Mouse (Mus musculus): Measurements from ENCODE around the gene Ace2. TPM values are rescaled to one million over a fixed set of nuclear protein-coding genes. Genes with fewer than 3 reads are reported as not detected.

Gene Ace2
- polyA plus RNA-seq, 1 experiment from 2014 or later, result 1.1 TPM

DNA sequence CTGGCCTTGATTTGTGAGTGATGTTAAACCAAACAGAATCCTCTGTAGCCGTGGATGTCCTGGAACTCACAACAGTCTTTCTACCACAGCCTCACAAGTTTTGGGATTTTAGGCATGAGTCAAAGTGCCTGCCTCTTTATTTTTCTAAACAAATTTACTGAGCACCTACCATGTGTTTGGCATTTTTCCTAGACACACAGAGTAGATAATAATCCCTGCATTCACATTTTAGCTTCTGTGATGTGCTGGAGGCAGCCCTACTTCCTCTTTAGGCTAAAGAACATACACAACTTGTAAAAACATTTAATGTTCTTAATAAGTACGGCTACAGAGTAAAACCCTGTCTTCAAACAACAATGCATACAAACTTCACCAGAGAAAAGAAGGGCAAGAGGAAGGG, 31.9 kb downstream of the Ace2 start:
- Histone ChIP-seq H3K36me3 (ENCODE audit: control insufficient read depth, insufficient read depth, low read length) (no peaks in the 10 kb centered on the region), H3K9ac (ENCODE audit: low read depth, low read length) (no peak overlapping the region), H3K27me3 (replicated peaks; ENCODE audit: control insufficient read depth, insufficient read depth, low read length) (no peaks in the 10 kb centered on the region), H3K27ac (ENCODE audit: low read depth, low read length) (no peak overlapping the region), H3K4me3 (ENCODE audit: low read length) (no peak overlapping the region), H3K4me1 (ENCODE audit: control insufficient read depth, insufficient read depth, low read depth, low read length) (no peaks in the 10 kb centered on the region), H3K9me3 (ENCODE audit: control insufficient read depth, low read length) (no peaks in the 10 kb centered on the region), H3K4me2 (ENCODE audit: low read length) (no peak overlapping the region)
- ATAC-seq, result no peak
- 74% methylated on average over 2 of the region's 2 CpGs for WGBS

GRCm38 (mm10) chrX:164173880-164174279, 34.7 kb downstream of the Ace2 start:
- no peak overlapping the region for H3K4me2 ChIP-seq (ENCODE audit: low read length)
- ATAC-seq, result no peak
- H3K4me3 ChIP-seq (ENCODE audit: low read length), result no peak overlapping the region
- no peaks in the 10 kb centered on the region for H3K9me3 ChIP-seq (ENCODE audit: control insufficient read depth, low read length)
- no peaks in the 10 kb centered on the region; the same call in 1 of the 2 replicates for H3K27me3 ChIP-seq (replicated peaks; ENCODE audit: control insufficient read depth, insufficient read depth, low read length)
- no peak overlapping the region for H3K9ac ChIP-seq (ENCODE audit: low read depth, low read length)
- no peak overlapping the region for H3K27ac ChIP-seq (ENCODE audit: low read depth, low read length)
- 92% methylated on average over 4 of the region's 4 CpGs for WGBS
- no peaks in the 10 kb centered on the region for H3K4me1 ChIP-seq (ENCODE audit: control insufficient read depth, insufficient read depth, low read depth, low read length)
- H3K36me3 ChIP-seq (ENCODE audit: control insufficient read depth, insufficient read depth, low read length), result no peaks in the 10 kb centered on the region

GRCm38 (mm10) chrX:164175311-164175710, 36.2 kb downstream of the Ace2 start:
- H3K4me1 ChIP-seq (ENCODE audit: control insufficient read depth, insufficient read depth, low read depth, low read length), result no peaks in the 10 kb centered on the region
- H3K27ac ChIP-seq (ENCODE audit: low read depth, low read length), result no peak overlapping the region
- H3K36me3 ChIP-seq (ENCODE audit: control insufficient read depth, insufficient read depth, low read length), result no peaks in the 10 kb centered on the region
- H3K27me3 ChIP-seq (replicated peaks; ENCODE audit: control insufficient read depth, insufficient read depth, low read length), result no peaks in the 10 kb centered on the region; the same call in 1 of the 2 replicates
- H3K9me3 ChIP-seq (ENCODE audit: control insufficient read depth, low read length), result no peaks in the 10 kb centered on the region
- ATAC-seq, result no peak
- no peak overlapping the region for H3K9ac ChIP-seq (ENCODE audit: low read depth, low read length)
- H3K4me2 ChIP-seq (ENCODE audit: low read length), result no peak overlapping the region
- WGBS, result 88% methylated on average over 1 of the region's 1 CpGs
- no peak overlapping the region for H3K4me3 ChIP-seq (ENCODE audit: low read length)

GRCm38 (mm10) chrX:164175780-164176179, 36.6 kb downstream of the Ace2 start:
- no peak overlapping the region for H3K4me2 ChIP-seq (ENCODE audit: low read length)
- 61% methylated on average over 2 of the region's 2 CpGs for WGBS
- no peak overlapping the region for H3K9ac ChIP-seq (ENCODE audit: low read depth, low read length)
- no peaks in the 10 kb centered on the region; the same call in 1 of the 2 replicates for H3K27me3 ChIP-seq (replicated peaks; ENCODE audit: control insufficient read depth, insufficient read depth, low read length)
- H3K36me3 ChIP-seq (ENCODE audit: control insufficient read depth, insufficient read depth, low read length), result no peaks in the 10 kb centered on the region
- ATAC-seq, result no peak
- no peak overlapping the region for H3K4me3 ChIP-seq (ENCODE audit: low read length)
- H3K27ac ChIP-seq (ENCODE audit: low read depth, low read length), result no peak overlapping the region
- no peaks in the 10 kb centered on the region for H3K4me1 ChIP-seq (ENCODE audit: control insufficient read depth, insufficient read depth, low read depth, low read length)
- H3K9me3 ChIP-seq (ENCODE audit: control insufficient read depth, low read length), result no peaks in the 10 kb centered on the region

- no peak for ATAC-seq
- Histone ChIP-seq H3K36me3 (ENCODE audit: control insufficient read depth, insufficient read depth, low read length) (no peaks in the 10 kb centered on the region), H3K27ac (ENCODE audit: low read depth, low read length) (no peak overlapping the region), H3K4me2 (ENCODE audit: low read length) (no peak overlapping the region), H3K9ac (ENCODE audit: low read depth, low read length) (no peak overlapping the region), H3K27me3 (replicated peaks; ENCODE audit: control insufficient read depth, insufficient read depth, low read length) (peaks cover 4% of the 10 kb centered on the region), H3K4me1 (ENCODE audit: control insufficient read depth, insufficient read depth, low read depth, low read length) (no peaks in the 10 kb centered on the region), H3K4me3 (ENCODE audit: low read length) (no peak overlapping the region), H3K9me3 (ENCODE audit: control insufficient read depth, low read length) (no peaks in the 10 kb centered on the region)
- WGBS, result 89% methylated on average over 2 of the region's 2 CpGs
Observed at GRCm38 (mm10) chrX:164178856-164179255, 39.7 kb downstream of the Ace2 start.

DNA sequence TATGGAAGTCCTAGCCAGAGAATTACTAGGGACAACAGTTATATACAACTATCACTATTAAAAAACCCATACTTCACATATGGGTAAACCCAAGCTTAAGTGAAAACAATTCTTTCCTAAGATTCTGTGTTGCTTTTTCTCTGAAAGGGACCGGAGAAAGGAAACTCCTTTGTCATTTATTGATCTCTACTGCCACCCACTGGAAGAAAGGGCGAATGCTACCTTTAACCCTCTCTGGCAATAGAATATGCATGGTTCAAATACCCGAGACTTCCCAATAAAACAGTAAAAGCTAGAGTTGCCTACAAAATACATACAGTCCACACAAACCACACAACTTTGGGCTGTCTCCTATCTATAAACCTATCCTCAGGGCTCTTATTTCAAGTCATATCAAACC, 40.6 kb downstream of the Ace2 start:
- Histone ChIP-seq H3K9ac (ENCODE audit: low read depth, low read length) (no peak overlapping the region), H3K9me3 (ENCODE audit: control insufficient read depth, low read length) (no peaks in the 10 kb centered on the region), H3K27ac (ENCODE audit: low read depth, low read length) (no peak overlapping the region), H3K4me3 (ENCODE audit: low read length) (no peak overlapping the region), H3K27me3 (replicated peaks; ENCODE audit: control insufficient read depth, insufficient read depth, low read length) (peaks cover 4% of the 10 kb centered on the region), H3K4me1 (ENCODE audit: control insufficient read depth, insufficient read depth, low read depth, low read length) (no peaks in the 10 kb centered on the region), H3K36me3 (ENCODE audit: control insufficient read depth, insufficient read depth, low read length) (no peaks in the 10 kb centered on the region), H3K4me2 (ENCODE audit: low read length) (no peak overlapping the region)
- 0 out of 2 replicates have a peak, but pooled peaks have one; percentile 58 for ATAC-seq
- WGBS, result 13% methylated on average over 3 of the region's 3 CpGs

GRCm38 (mm10) chrX:164183844-164184243, 44.7 kb downstream of the Ace2 start:
- H3K9me3 ChIP-seq (ENCODE audit: control insufficient read depth, low read length), result no peaks in the 10 kb centered on the region
- no peak overlapping the region for H3K27ac ChIP-seq (ENCODE audit: low read depth, low read length)
- 47% methylated on average over 3 of the region's 3 CpGs for WGBS
- H3K36me3 ChIP-seq (ENCODE audit: control insufficient read depth, insufficient read depth, low read length), result no peaks in the 10 kb centered on the region
- H3K4me3 ChIP-seq (ENCODE audit: low read length), result no peak overlapping the region
- no peak overlapping the region for H3K4me2 ChIP-seq (ENCODE audit: low read length)
- H3K4me1 ChIP-seq (ENCODE audit: control insufficient read depth, insufficient read depth, low read depth, low read length), result no peaks in the 10 kb centered on the region
- H3K9ac ChIP-seq (ENCODE audit: low read depth, low read length), result no peak overlapping the region
- no peak for ATAC-seq
- peaks cover 4% of the 10 kb centered on the region for H3K27me3 ChIP-seq (replicated peaks; ENCODE audit: control insufficient read depth, insufficient read depth, low read length)

- Histone ChIP-seq H3K36me3 (ENCODE audit: control insufficient read depth, insufficient read depth, low read length) (no peaks in the 10 kb centered on the region), H3K4me3 (ENCODE audit: low read length) (no peak overlapping the region), H3K4me2 (ENCODE audit: low read length) (no peak overlapping the region), H3K9ac (ENCODE audit: low read depth, low read length) (no peak overlapping the region), H3K27me3 (replicated peaks; ENCODE audit: control insufficient read depth, insufficient read depth, low read length) (no peaks in the 10 kb centered on the region; the same call in 1 of the 2 replicates), H3K9me3 (ENCODE audit: control insufficient read depth, low read length) (no peaks in the 10 kb centered on the region), H3K27ac (ENCODE audit: low read depth, low read length) (no peak overlapping the region), H3K4me1 (ENCODE audit: control insufficient read depth, insufficient read depth, low read depth, low read length) (no peaks in the 10 kb centered on the region)
- ATAC-seq, result no peak
Observed at GRCm38 (mm10) chrX:164189880-164190279, 50.7 kb downstream of the Ace2 start.

GRCm38 (mm10) chrX:164197679-164198078, 58.5 kb downstream of the Ace2 start:
- Histone ChIP-seq H3K9me3 (ENCODE audit: control insufficient read depth, low read length) (no peaks in the 10 kb centered on the region), H3K4me1 (ENCODE audit: control insufficient read depth, insufficient read depth, low read depth, low read length) (no peaks in the 10 kb centered on the region), H3K4me2 (ENCODE audit: low read length) (no peak overlapping the region), H3K27ac (ENCODE audit: low read depth, low read length) (no peak overlapping the region), H3K36me3 (ENCODE audit: control insufficient read depth, insufficient read depth, low read length) (no peaks in the 10 kb centered on the region), H3K27me3 (replicated peaks; ENCODE audit: control insufficient read depth, insufficient read depth, low read length) (no peaks in the 10 kb centered on the region; the same call in 1 of the 2 replicates), H3K9ac (ENCODE audit: low read depth, low read length) (no peak overlapping the region), H3K4me3 (ENCODE audit: low read length) (no peak overlapping the region)
- 96% methylated on average over 2 of the region's 2 CpGs for WGBS
- ATAC-seq, result no peak

DNA sequence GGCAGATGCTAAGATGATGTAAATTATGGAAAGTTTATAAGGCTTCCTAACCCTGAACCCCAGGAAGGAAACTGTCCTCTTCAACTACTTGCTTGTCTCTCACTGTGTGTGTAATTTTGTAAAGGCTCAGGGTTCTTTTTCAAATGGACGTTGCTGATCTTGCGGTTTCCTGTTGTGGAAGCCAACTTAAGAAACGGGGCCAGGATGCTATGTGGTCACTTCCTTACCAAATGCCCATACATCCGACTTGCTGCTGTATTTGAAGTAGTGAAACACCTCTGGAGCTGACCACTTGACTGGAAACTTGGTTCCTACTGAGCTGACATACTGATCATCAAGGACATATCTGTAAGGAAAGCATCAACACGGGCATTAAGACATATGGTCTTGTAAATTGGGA, 61.4 kb downstream of the Ace2 start:
- Histone ChIP-seq H3K9me3 (ENCODE audit: control insufficient read depth, low read length) (no peaks in the 10 kb centered on the region), H3K4me1 (ENCODE audit: control insufficient read depth, insufficient read depth, low read depth, low read length) (no peaks in the 10 kb centered on the region), H3K27me3 (replicated peaks; ENCODE audit: control insufficient read depth, insufficient read depth, low read length) (no peaks in the 10 kb centered on the region), H3K27ac (ENCODE audit: low read depth, low read length) (no peak overlapping the region), H3K4me2 (ENCODE audit: low read length) (no peak overlapping the region), H3K4me3 (ENCODE audit: low read length) (no peak overlapping the region), H3K9ac (ENCODE audit: low read depth, low read length) (no peak overlapping the region), H3K36me3 (ENCODE audit: control insufficient read depth, insufficient read depth, low read length) (no peaks in the 10 kb centered on the region)
- 80% methylated on average over 5 of the region's 5 CpGs for WGBS
- no peak for ATAC-seq

Measured in hindbrain, embryonic 16.5 days (tissue).